Mouse (Mus musculus): ENCODE results near the gene Cars.
A peak's percentile ranks its signal among the peaks of the same experiment; 100 is the strongest.
"Not testable (repeated sequence)": the region's sequence is repeated elsewhere in the genome, so short reads cannot be mapped to it uniquely, and the experiment has no call there.

Cars gene

GRCm38 (mm10) chr7:143583025-143583424 is 16.9 kb downstream of the Cars start:
- no peak for DNase-seq

- DNase-seq = no peak
These were observed 24.1 kb downstream of the Cars start for GRCm38 (mm10) chr7:143575751-143576150.

GRCm38 (mm10) chr7:143565648-143566039 is 34.2 kb downstream of the Cars start:
- DNase-seq = no peak

DNA sequence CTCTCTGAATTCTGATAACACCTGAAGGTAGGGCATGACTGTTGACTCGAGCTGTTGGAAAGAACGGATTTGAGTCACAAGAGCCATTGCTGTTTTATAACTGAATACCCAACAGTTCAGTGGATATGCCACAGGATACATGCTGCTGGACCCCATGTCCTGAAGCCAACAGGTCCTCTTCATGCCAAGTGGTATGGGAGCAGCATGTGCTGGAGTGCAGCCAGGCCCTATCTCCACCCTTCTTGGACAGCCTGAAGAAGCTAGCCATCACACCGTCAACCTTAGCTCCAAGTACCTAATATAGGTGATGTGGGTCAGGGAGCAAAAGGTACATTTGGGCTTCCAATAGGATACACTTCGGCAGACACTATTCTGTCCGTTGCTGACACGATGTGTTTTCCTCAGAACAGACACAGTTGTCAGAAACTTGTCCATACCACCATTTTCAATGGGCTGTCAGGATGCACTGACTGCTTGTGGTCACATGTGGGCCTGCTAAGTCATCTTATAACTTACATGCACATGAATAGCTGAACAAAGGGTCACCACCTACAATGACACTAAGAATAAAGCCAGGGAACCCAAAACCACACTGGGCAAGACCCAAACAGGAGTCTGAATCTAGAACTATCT is 34.8 kb downstream of the Cars start:
- DNase-seq = no peak

- no peak for DNase-seq
These were observed 36.1 kb downstream of the Cars start for GRCm38 (mm10) chr7:143563787-143564186.

DNA sequence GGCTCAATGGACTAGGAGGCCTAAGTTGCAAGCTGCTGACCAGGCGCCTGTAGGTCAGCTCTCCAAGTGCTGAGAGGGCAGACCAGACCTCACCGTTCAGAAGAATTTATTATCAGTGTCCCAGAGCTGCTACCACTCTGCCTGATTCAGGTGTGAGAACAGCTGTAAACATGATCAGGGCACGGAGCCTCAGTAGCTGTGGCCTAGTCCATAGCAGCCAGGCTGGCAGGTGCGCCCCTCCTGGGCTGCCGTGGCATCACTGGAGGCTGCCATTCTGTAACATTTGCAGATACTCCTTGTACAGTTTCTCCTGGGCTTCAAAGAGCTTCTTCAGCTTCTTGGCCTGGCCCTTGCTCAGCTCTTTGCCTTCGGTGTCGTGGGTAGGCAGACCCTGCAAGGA is 42.3 kb downstream of the Cars start:
- no peak for DNase-seq

DNA sequence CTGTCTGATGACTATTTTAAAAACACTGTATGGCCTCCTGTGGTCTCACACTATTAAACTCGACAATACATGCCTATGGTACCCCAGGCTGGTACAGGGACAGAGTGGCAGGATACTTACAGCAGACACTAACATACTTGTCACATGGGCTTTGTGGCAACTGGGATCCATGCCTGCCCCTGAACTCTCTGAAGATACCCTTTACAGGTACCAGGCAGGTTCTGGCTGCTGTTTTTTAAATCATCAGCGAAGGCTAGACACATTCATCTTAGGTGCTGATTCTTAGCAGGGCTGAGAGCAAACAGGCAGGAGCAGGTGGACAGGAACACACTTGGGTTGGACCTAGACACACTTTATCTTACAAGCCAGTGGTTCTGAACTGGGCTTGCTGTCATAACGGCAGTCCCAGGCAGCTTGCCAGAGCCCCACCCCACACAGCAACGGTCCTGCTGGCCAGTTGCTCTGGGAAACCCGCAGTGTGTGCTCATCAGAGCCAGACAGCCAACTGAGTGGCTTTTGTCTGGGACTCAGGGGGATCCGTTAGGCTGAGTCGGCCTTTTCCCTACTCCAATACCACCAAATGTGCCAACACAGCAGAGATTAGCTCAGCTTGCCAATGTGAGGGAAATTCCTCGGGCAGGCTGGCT is 42.8 kb downstream of the Cars start:
- peak; percentile 94 for DNase-seq

GRCm38 (mm10) chr7:143549588-143550220 is 50.2 kb downstream of the Cars start:
- no peak for DNase-seq

- peak; percentile 100 for DNase-seq
These were observed 50.9 kb downstream of the Cars start, which contains the start of gene Nap1l4 for GRCm38 (mm10) chr7:143548976-143549457. TSS of gene Nap1l4 (minus strand) at chr7:143549106.

DNA sequence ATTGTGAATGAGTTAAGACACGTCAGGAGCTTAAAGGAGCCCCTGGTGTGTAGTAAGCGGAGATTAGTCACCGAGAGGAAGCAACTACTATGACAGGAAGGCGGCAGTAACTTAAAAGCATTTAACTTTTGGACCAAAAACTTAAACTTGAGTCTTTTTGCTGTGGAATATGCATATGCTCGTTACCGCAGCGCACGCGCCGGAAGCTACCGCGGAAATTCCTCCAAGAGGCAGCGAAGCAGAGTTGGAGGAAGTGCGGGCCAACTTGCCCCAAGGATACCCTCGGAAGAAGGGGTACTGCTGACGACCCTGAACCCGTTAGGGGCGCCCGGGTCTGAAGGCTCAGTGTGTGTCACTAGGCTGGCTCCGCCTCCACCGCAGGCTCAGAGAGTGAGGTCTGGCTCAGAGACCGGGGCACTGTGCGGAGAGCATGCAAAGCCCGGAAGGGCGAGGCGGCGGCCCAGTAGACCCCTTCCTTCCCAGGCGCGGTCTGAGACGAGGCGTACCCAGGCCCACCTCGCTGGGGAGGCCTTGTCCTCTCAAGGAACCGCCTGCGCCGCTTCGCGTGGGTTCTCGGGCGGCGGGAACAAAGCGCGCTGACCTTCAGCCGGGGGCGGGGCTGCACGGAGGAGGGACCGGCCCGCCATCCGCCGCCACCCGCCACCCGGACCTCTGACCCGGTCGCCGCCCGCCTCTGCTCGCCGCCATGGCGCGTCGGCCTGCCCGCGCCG is 51.5 kb downstream of the Cars start:
- no peak for DNase-seq

DNA sequence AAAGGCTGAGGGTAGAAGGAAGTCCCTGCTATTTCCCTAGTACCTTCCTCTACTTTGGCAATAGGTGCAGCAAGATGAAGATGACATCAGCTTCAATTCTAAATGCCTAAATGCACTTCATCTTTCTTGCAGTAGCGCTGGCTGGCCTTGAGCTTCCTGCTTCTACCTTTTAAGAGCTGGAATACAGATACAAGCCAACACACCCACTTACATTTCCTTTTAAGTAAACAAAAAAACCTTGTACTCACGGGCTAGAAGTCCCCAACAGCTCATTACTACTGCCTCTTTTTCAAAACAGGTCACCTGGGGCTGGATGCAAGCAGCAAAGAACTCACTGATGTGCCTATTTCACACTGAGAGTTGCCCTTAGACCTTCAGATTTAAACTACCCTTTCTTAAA is 53.3 kb downstream of the Cars start:
- DNase-seq = no peak

DNA sequence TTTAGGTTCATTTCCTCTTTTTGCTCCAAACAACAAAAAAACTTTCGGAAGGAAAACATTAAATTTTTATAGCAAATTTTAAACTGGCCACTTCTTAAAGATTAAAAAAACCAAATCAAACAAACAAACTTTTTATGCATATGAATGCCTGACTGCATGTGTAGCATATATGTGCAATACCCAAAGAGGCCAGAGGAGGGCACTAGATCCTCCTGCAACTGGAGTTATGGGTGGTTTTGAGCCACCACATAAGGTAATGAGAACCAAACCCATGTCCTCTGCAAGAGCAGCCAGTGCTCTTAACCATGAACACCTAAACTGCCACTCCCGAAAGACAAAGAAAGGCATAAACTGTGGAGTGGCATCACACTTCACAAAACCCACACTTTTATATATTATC is 55.5 kb downstream of the Cars start:
- DNase-seq = no peak

DNA sequence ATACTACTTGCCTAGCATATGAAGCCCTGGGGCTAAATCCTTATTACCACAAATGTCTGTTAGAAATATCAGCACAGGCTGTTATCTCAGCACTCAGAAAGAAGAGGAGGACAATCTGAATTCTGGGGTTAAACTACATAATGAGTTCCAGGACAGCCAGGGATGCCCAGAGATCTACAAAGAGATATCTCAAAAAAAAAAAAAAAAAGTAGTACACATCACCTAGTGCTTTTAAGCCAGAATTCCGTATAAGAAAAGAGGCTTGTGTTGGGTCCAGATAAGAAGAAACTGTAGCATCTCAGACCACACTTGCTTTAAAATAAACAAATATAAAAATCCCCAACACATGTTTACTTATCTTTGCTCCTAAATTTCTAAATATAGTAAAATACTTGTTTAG is 61.2 kb downstream of the Cars start:
- DNase-seq = no peak

GRCm38 (mm10) chr7:143538229-143538628 is 61.7 kb downstream of the Cars start:
- not testable (repeated sequence) for DNase-seq

- no peak for DNase-seq
These were observed 63.6 kb downstream of the Cars start for GRCm38 (mm10) chr7:143536251-143536650.

DNA sequence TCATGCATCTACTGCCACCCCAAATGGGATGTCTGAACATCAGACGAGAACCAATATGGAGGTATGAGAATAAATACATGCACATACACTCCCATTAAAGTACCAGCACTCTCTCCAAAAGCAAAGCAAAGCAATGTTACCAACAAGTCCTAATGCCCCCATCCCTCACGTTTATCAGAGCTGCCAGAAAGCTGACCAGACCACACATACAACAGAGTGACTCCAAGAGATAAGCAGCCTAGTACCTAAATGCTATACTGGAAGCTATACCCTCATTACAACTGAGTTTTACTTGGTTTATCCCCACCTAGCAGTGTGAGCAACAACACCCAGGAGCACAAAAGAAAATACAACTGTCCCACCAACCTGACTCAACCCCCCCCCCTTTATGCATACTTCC is 66.6 kb downstream of the Cars start:
- no peak for DNase-seq

DNA sequence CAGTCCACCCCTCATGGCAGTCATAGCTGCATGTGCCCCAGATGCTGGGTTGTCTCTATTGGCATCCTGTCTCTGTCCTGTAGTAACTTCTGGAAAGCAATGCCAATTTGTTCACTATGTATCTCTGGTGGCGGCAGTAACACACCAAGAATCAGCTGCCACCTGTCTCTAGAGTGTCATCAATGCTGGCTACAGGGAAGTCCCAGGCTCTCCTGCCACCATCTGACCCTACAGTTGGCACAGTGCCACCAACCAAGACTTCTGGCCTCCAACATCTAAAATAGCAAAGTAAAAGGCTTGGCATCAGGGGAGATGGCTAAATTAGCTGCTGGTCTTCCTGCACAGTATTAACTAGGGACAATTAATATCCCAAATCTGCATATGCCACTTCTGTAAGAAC is 67.5 kb downstream of the Cars start:
- no peak for DNase-seq

- peak; percentile 81 for DNase-seq
These were observed 80.6 kb downstream of the Cars start for GRCm38 (mm10) chr7:143519333-143519732.

DNA sequence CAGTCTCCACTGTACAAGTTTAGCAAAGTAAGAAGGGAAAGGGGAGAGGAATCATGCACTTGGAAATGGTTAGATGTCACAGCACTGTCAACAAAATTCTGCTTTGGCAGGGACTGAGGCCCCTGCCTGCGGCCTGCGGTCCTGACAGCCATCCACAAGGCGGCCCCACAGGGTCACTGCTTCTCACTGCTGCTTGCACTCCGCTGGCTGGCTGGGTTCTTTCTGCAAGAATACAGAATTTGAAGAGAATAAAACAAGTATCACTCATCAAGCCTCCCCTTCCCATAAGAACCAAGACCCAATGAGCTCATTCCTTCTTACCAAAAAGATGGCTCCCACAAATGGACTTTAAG is 85.5 kb downstream of the Cars start:
- peak; percentile 93 for DNase-seq

DNA sequence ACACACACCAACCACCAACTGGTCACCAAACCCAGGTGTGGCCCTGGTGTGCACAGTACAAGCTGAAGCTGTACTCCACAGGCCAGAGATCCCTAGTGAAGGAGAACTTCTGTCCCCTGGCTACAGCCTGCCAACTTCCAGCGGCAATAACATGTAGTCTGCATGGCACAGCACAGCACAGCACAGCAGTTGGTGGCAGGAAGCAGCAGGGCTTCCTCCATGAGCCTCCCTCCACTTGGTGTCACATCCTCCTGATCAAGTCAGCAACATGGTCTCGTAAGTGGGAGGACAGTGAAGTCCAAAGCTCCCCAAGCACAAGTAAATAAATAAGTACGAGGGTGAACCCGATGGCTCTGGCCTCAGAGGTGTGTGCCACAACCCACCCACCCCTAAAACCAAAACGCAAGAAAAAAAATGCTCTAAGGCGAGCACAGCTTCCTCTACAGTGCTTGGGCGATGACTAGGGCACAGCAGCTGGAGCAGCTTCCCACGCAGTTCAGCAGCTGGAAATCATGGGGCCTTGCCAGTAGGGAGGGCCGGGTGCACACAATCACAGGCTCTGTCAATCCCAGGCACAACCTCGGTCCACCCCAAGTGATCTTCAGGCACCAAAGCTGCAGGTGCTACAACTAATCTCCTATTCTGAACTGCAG is 86.0 kb downstream of the Cars start:
- peak; percentile 97 for DNase-seq

DNA sequence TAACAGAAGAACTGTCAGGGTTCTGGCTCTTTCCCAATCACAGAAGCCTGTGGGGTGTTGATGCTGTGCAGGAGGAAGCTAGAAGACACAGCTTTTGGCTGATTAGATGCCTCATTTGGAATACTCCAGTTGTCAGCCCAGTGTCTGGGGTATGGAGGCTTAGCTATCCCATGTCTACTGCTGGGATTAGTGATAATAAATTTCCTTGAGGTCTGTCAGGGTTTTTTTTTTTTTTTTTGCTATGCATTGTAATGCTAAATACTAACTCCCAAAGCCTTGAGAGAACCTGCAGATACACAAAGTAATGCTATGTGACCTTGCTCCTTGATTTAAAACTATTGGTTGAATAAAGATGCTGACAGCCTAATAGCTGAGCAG is 88.6 kb downstream of the Cars start:
- DNase-seq = no peak

- DNase-seq = no peak
These were observed 89.1 kb downstream of the Cars start for GRCm38 (mm10) chr7:143510593-143511334.

Data from heart, adult 11 months (tissue).